Mouse (Mus musculus) kidney, postnatal 14 days (tissue): Measurements from ENCODE around the gene Crybb2.

Experiments used
- DNase-seq: peaks from one replicate; pipeline ENCODE4 v3.0.0; 2022; ENCODE audit warnings: mixed read lengths

Crybb2 gene

GRCm38 (mm10) chr5:113070017-113070416 lies at the start of gene Crybb2:
Gene Crybb2, minus strand, starts transcription at chr5:113070117.
- DNase-seq, result no peak

DNA sequence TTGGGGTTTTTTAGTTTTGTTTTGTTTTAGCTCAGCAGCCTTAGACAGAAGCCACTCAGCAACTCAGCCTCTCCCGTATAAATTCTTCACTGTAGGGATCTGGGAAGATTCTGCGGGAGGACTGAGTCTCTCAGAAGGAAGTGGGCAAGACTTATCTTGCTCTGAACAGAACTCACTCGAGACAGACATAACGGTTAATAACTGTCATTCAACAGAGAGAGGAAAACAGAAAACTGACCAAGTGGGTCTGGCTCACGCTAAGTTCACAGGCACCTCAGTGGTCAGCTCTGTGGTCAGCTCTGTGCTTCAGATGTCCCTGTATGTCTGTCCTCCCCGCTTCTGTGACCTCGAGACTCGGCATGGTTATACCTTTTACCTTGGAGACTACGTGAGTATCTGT lies 49.4 kb upstream of the Crybb2 start:
- DNase-seq, result no peak

GRCm38 (mm10) chr5:113118695-113119094 lies 48.8 kb upstream of the Crybb2 start:
- no peak for DNase-seq

GRCm38 (mm10) chr5:113117361-113117760 lies 47.4 kb upstream of the Crybb2 start:
- no peak for DNase-seq

- DNase-seq, result no peak
Measured at GRCm38 (mm10) chr5:113115896-113116295, 46.0 kb upstream of the Crybb2 start.

- DNase-seq, result no peak
Measured at GRCm38 (mm10) chr5:113114264-113115225, 44.6 kb upstream of the Crybb2 start.

DNA sequence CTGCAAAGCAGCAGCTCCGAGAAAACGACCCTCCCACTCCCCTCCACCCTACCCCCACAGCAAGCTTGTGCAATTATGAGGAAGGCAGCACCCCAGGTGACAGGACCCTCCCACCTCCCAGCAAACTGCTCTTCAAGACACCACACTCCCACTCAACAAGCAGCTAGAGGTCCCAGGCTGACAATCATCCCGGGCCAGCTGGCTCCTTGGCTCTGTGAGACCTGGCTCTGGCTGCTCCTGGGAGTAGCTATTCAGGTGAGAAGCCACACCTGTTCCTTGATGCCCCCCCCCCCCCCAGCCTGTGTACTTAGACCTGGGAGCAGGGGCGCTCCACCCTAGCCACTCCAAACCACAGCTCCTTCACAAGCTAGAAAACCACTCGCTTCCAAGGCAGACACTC lies 43.2 kb upstream of the Crybb2 start:
- no peak for DNase-seq

GRCm38 (mm10) chr5:113111336-113111735 lies 41.4 kb upstream of the Crybb2 start:
- no peak for DNase-seq

- DNase-seq, result no peak
Measured at GRCm38 (mm10) chr5:113110929-113111328, 41.0 kb upstream of the Crybb2 start.

DNA sequence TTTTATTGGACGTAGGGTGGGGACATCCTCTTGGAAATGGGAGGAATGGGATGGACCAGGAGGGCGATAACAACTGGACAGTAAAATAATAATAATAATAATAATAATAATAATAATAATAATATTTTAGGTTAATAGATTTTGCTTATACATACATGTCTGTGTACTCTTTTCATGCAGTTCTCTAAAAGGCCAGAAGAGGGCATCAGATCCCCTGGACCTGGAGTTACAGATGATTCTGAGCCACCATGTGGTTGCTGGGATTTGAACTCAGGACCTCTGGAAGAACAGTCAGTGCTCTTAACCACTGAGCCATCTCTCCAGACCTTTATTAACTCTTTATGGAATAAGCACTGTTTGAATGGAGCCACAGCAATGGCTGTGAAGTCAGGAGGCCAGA lies 39.7 kb upstream of the Crybb2 start:
- DNase-seq, result peak; percentile 53

GRCm38 (mm10) chr5:113108165-113108764 lies 38.3 kb upstream of the Crybb2 start:
- no peak for DNase-seq

- peak; percentile 43 for DNase-seq
Measured at GRCm38 (mm10) chr5:113107709-113108108, 37.8 kb upstream of the Crybb2 start.

DNA sequence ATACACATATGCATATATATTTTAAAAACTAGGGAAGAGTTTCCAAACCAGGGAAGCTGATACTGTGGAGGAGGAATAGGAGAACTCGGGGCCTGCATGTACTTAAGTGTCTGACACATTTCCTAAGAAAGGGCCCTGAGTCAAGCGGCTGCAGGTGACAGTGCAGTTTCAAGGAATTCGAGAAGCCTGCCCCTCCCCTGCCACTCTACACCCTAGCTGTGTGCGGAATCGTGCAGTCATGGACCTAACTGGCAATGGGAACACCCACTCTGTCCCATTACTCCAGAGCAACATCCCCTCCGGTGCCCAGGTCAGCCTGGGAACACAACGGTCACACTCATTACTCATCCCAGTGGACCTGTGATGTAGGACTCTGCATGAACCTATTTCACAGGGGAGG lies 36.7 kb upstream of the Crybb2 start:
- no peak for DNase-seq

DNA sequence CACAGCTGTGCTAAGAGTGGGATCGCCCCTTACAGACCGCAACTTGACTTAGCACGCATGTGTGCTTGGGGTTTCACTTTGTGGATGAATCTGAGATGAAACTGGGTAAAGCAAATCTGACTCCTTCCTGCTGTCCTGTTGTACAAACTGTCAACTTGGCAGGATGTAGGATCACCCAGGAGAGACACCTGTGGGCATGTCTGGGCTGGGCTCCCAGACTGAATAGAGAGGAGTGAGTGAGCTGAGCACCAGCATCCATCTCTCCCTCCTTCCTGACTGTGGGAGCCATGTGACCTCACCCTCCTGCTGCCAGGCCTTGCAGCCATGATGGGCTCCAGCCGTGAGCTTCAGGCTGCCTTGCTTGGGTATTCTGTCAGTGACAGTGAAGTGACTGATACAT lies 35.6 kb upstream of the Crybb2 start:
- DNase-seq, result no peak

- DNase-seq, result no peak
Measured at GRCm38 (mm10) chr5:113105035-113105434, 35.1 kb upstream of the Crybb2 start.

- no peak for DNase-seq
Measured at GRCm38 (mm10) chr5:113102455-113102854, 32.5 kb upstream of the Crybb2 start.

DNA sequence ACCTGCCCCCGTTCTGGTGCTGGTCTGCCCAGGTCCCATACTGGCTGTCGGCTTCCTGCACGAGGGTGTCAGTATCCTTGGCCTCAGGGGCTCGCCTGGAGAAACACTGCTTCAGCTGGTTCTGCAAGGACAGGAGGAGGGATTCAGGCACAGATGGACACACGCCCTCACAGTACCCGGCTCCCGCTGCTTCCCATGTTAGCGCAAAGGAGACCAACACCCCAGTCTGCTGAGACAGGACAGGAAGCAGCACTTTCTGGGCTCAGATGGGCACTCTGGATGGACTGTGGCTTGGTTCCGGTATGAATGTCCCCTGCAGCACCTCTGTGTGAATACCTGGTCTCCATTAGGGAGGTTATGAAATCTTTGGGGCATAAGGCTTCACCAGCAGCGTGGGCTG lies 31.5 kb upstream of the Crybb2 start:
- no peak for DNase-seq

DNA sequence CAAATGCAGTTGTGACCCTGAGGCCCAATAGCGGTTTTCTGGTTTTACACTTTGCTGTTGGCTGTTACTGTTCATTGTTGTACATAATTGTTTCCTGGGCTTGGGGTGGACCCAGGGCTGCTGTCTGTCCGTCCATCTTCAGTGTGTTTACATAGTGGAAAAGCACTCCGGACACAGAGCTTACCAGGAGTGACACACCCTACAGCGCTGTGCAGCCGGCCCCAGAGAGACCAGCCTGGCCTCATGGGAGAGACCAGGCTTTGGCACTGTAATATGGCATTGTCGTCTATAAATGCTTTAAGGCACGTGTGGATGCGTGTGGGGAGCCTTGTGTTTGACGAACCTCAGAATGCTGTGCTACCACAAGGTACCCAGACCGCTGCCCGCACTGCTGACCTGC lies 30.5 kb upstream of the Crybb2 start:
- DNase-seq, result no peak

DNA sequence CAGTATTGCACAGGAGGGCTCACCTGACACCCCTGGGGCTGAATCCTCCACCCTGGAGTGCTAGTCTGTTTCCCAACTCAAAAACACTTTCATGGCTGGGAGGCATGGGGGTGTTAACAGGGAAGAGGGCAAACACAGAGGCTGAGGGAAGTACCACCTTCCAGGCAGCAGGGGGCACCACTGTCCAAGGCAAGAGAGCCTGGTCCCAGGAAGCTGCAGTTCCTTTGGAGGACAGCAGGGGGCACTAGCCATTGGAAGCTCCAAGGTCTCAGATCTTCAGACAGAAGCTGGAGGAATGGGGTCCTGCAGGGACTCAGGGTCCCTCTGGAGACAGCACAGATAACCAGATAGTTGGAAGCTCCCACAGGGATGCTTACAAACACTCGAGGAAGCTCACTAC lies 29.6 kb upstream of the Crybb2 start:
- DNase-seq, result peak; percentile 88

- DNase-seq, result no peak
Measured at GRCm38 (mm10) chr5:113097551-113097950, 27.6 kb upstream of the Crybb2 start.

DNA sequence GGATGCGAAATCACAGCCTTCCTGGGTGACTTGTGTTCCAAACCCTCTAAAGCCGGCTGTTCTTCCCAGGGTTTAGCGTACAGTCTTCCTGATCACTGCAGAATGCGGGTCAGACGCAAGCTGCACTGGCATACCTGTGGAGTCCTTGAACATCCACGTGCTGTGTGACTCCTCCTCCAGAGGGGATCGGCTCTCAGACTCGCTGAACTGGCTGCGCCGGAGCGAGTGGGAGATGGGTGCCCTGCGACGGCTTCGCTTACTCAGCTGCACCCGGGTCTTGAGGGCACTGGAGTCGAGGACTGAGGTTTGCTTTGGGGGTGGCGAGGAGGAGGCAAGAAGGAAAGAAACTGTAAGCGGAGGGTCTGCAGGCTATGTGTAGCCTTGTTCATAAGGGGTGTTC lies 25.5 kb upstream of the Crybb2 start:
- DNase-seq, result no peak

DNA sequence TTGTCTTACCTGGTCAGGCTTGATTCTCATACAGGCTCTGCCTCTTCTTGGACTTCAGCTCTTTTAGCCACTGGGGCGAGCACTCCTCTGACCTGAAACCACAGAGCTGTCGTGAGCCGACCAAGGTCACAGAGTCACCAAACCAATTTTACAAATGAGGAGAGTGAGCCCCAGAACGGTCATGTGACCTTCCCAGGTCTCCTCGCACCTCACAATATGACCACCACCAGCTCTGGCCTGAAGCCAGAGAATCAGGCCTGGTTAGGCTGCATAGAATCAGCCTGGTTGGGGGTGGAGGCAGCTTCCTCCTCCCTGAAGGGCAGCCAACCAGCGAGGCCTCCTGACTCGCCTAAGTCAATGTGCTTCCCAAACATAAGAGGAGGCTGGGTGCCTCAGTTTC lies 22.5 kb upstream of the Crybb2 start:
- peak; percentile 68 for DNase-seq

DNA sequence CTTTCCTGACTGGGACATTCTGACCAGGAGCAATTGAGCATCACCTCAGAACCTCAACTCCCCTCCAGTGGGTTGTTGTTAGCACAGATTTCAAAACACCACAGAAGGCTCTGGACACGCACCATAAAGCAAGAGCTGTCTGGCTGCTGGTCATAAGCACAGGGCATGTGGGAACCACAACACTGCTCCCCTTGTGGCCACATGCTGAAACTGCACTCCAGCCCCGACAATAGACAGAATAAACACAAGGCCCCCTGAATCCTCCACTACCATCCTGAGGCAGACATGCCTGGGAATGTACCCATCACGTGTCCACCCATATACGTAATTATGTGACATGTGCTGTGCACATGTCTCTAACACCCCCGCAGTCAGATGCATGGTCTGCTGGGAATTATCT lies 21.2 kb upstream of the Crybb2 start:
- peak; percentile 81 for DNase-seq

GRCm38 (mm10) chr5:113090750-113091149 lies 20.8 kb upstream of the Crybb2 start:
- DNase-seq, result peak; percentile 41
